Mouse (Mus musculus) testis, postnatal 14 days (tissue): Measurements from ENCODE around the gene Chmp6.

Experiments used
- DNase-seq: peaks from one replicate; pipeline ENCODE4 v3.0.0; 2021; ENCODE audit warnings: low spot score

Chmp6 gene

GRCm38 (mm10) chr11:119958856-119959255, 45.6 kb downstream of the Chmp6 start:
- no peak for DNase-seq

DNA sequence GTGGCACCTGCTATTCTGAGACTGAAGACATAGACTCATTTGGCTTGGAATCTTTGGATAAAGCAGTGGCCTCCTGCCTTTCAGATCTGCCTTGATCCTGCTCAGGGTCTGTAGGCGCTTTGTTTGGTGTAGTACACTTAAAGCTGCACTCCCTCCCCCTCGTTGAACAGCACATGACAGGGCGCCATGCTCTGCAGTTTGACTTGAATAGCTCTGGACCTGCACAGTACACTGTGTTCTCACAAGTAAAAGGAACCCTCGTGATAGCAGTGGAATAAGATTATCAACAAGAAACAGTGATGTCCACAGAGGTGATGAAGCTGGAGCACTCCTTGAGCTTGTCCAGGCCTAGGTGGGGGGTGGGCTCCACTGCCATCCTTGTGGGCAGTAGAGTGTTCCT, 46.5 kb downstream of the Chmp6 start:
- no peak for DNase-seq

GRCm38 (mm10) chr11:119960671-119961070, 47.4 kb downstream of the Chmp6 start:
- no peak for DNase-seq

GRCm38 (mm10) chr11:119961511-119961910, 48.3 kb downstream of the Chmp6 start:
- DNase-seq: no peak

- DNase-seq: no peak
Measured at GRCm38 (mm10) chr11:119965053-119965452, 51.8 kb downstream of the Chmp6 start.

GRCm38 (mm10) chr11:119966294-119966693, 53.1 kb downstream of the Chmp6 start:
- no peak for DNase-seq

GRCm38 (mm10) chr11:119967401-119967800, 54.2 kb downstream of the Chmp6 start:
- DNase-seq: no peak

- DNase-seq: no peak
Measured at GRCm38 (mm10) chr11:119967892-119968291, 54.7 kb downstream of the Chmp6 start.
